Mouse (Mus musculus): Measurements from ENCODE around the gene Usp43.

The Usp43 gene

GRCm38 (mm10) chr11:67921827-67922754 is at the start of gene Usp43:
Usp43 (minus strand) TSS chr11:67922153.
- DNase-seq (ENCODE audit: low spot score in 2 of 2): peak in 1 of 2 experiments; percentile 10

DNA sequence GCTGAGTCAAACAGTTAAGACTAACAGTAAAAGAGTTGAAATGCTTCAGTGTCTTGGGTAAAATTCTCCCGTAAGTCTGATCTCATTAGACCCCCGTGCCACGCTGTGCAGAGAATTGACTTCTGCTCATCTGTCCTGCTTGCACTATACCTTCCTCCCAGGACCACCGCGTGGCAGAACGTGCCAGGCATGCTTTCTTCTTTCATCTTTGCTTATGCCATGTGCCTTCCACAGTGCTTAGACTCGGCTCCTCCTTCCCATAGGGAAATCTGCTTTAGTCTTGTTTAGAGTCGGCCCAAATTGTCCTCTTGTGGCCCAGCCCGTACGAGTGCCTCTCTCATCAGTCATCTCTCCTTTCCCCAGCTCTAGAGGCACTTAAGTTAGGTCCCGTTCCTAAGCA is 45.9 kb upstream of the Usp43 start:
- DNase-seq (ENCODE audit: low spot score in 2 of 2): no peak

DNA sequence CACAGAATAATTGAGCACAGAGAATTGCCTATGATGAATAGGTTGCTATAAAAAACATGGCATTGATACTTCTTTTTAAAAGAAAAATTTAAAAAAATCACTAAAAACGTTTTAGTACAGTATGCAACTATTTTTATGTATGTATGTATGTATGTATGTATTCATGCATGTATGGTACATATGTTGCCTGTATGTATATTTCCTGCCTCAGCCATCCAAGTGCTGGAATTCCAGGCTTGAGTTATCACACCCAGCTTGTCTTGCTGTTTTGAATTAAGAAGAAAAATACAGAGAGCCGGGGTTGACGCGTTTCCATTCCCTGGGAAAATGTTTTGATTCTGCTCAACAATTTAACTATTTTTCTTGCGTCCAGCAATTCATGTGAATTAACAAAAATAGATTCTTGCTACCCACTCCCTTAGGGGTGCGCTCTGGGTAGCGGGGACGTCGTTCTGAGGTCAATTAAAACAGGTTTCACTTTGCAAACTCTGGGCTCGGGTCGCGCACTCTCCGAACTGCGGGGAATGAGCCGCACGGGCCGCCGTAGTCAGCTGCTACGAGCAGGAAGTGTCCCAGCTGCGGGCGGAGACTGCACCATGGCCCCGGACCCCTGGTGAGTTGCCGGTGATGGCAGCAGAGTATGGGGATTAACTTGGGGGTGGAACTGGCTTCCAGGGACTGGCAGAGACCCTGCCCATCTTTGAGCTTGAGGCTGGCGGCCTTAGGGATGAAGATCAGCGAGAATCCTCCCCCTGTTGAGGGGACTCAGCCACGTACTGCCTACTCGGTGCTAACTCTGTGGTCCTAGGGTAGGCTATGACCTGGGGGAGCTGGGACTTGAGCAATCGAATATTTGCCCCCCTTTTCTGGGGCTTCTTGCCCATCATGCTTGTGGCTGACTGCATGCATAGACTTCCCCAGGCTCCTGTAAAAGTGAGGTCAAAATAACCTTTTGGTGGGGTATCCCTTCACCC is 44.2 kb upstream of the Usp43 start, which contains the start of gene Stx8:
TSS of gene Stx8 (plus strand) at position 289 of the 974 bp plus-strand sequence.
- peak; percentile 81 to 91 for DNase-seq (ENCODE audit: low spot score in 2 of 2)

- peak; percentile 70 to 79 for DNase-seq (ENCODE audit: low spot score in 2 of 2)
Measured at GRCm38 (mm10) chr11:67965242-67965883, 43.4 kb upstream of the Usp43 start, which contains the start of gene Cfap52. Cfap52 (minus strand) TSS chr11:67965651.

DNA sequence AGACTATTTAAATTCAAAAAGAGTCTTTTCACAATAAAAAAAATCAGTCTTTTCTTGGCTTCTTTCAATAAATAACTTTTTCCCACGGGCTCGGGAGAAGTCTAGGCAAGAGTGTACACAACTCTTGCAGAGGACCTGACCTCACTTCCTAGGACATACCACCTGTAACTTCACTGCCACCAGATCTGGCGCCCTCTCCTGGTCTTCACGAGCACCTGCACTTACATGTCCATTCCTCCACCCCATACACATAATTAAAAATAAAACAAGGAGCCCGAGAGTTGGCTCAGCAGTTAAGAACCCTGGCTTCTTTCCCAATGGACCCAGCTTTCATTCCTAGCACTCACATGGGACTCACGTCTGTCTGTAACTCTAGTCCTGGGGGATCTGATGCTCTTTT is 42.2 kb upstream of the Usp43 start:
- DNase-seq (ENCODE audit: low spot score in 2 of 2): no peak

DNA sequence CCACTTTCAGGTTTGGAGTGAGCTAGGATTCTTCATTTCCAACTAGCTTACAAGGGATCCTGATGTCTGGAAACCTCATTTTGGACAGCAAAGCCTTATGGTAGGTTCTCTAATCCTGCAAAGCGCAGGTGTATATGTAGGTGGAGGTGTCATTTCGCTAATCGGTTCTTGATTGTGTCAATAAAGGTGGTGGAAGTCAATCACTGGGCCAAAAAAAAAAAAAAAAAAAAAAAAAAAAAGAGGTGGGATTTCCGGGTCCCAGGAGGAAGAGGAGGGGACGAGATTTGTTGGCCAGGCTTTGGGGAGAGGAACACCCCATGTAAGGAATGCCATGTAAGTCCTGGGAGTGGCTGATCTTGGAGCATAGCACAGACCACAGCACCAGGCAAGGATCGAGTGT is 32.5 kb upstream of the Usp43 start:
- DNase-seq (ENCODE audit: low spot score in 2 of 2): no peak

- DNase-seq (ENCODE audit: low spot score in 2 of 2): no peak
Measured at GRCm38 (mm10) chr11:67953604-67954003, 31.7 kb upstream of the Usp43 start.

DNA sequence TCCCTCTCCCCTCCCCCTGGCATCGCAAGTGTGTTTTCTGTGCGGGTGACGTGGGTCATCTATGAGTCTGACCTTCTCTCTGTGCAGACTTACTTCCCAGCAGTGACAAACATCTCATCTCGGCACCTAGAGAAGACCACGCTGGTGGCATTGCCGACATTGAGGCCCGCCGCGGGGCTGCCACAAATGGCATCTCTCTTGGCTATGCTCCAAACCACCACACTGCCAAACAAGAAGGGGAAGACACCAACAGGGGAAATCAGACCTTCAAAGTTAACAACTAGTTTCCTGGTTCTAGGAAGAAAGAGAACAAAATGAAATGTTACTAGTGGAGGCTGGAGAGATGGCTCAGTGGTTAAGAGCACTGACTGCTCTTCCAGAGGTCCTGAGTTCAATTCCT is 27.5 kb upstream of the Usp43 start:
- DNase-seq (ENCODE audit: low spot score in 2 of 2): no peak

DNA sequence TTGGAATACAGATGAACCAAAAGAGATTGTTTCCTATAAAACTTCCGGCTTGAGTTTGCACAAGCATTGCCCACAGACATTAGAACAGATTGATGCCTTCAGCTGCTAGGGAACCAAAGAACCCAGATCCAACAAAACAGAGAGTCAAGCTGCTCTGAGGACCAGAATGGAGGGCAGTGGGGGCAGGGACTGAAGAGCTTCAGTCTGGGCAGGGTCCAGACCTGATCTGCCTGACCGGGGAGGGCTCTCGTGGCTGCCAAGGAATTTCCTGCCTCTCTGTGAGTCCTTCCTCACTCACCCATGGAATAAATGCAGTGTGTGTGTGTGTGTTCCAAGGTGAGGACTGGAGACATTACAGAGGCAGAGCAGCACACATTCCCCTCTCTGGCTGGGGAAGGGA is 26.3 kb upstream of the Usp43 start:
- DNase-seq (ENCODE audit: low spot score in 2 of 2): no peak

DNA sequence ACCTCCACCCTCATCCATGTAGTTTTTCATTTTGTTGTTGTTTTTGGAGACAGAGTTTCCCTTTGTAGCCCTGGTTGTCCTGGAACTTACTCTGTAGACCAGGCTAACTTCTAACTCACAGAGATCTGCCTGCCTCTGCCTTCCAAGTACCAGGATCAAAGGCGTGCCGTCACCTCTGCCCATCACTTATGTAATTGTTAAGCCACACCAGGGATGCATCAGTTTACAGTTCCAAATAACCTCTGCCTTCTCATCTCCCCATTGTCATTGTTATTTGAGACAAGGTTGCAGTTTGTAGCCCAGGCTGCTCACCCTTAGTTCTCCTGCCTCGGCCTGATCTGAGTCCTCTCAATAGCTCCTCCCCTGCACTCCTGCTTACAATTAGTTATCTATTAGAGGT is 10.2 kb upstream of the Usp43 start:
- no peak for DNase-seq (ENCODE audit: low spot score in 2 of 2)

- DNase-seq (ENCODE audit: low spot score in 2 of 2): no peak
Measured at GRCm38 (mm10) chr11:67926348-67927055, 4.5 kb upstream of the Usp43 start.

DNA sequence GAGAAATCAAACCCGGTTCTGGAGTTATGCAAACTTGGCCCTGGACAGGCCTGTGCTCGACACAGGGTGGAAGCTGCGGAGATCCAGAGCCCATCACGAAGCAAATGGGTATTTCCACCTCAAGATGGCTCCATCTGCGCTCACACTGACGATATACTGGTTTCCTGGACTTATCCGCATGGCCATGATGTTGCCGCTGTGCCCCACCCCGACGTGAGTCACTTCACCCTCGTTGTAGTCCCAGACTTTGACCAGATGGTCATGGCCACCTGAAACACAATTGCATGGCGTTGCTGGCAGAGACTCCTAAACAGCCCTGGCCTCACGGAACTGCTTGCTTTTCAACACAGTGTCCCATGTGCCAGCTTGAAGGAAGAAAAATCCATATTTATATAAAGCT is 3.0 kb upstream of the Usp43 start:
- peak; percentile 11 to 17 for DNase-seq (ENCODE audit: low spot score in 2 of 2)

- DNase-seq (ENCODE audit: low spot score in 2 of 2): no peak
Measured at GRCm38 (mm10) chr11:67923720-67924119, 1.8 kb upstream of the Usp43 start.

- peak; percentile 40 to 57 for DNase-seq (ENCODE audit: low spot score in 2 of 2)
Measured at GRCm38 (mm10) chr11:67922755-67923125, 787 bp upstream of the Usp43 start.

DNA sequence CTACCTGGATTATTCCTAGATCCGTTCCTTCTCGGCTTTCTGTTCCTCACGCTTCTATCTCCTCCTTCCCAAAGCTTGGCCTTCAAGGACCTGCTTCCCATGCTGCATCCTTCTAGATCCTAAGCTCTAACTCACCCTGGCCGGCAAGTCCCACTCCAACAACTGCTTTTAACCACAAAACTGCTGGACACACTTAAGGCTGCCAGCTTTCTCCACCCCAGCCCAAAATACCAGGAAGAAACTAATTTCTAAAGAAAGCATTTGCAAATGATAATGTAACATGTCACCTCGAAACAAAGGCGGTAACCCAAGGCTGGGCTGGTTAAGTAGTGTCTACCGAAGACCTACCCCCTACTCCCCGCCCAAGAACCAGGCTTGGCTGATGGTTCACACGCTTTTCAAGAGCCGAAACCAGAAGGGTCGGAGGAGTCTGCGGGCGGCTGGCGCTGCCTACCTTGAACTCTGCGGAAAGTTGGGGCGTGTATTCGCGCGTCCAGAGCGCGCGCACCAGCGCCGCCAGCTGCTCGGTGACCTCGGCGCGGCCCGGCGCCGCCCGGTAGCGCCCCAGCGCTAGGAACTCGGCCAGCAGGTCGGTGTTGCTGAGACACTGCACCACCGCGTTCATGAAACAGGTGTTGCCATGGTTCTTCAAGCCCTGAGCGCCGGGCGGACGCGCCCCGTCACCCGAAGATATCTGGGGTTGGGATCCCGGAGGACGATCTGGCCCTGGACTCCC is 694 bp downstream of the Usp43 start:
- DNase-seq (ENCODE audit: low spot score in 2 of 2): peak in 1 of 2 experiments; percentile 16

GRCm38 (mm10) chr11:67920226-67920960 is 1.6 kb downstream of the Usp43 start:
- no peak for DNase-seq (ENCODE audit: low spot score in 2 of 2)

DNA sequence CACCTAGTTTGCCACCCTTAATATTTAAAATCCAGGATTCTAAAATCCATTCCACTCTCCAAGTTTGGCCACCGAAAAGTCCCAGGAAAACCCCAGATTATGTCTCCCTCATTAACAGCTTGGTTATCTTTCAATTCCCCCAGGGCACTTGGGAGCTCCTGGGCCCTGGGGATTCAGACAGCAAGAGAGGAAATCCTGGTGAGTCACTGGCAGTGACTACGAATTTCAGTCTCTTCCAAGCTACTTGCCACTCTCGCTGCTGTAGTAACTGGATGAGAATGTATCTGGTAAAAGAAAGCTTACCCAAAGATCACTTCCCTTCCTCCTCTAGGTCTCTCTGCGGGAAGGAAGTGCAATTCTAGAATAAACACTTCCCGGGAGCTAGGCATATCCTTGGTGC is 2.4 kb downstream of the Usp43 start:
- no peak for DNase-seq (ENCODE audit: low spot score in 2 of 2)

DNA sequence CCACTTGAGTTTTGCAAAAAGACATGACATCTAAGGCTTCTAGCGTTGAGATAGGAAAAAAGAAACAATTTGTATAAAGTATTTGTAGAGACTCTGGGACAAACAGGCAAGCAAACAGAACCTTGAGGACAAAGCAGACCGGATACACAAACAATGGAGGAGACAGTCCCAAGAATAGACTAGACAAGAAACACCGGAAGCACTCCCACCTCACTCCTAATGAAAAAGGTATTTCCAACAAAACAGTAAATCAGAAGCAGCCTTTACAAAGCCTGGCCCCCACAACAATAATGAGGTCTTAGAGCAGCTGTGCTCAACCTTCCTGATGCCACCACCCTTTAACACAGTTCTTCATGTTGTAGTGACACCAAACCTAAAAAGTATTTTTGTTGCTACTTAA is 4.8 kb downstream of the Usp43 start:
- DNase-seq (ENCODE audit: low spot score in 2 of 2): no peak

- no peak for DNase-seq (ENCODE audit: low spot score in 2 of 2)
Measured at GRCm38 (mm10) chr11:67911074-67911473, 10.9 kb downstream of the Usp43 start.

DNA sequence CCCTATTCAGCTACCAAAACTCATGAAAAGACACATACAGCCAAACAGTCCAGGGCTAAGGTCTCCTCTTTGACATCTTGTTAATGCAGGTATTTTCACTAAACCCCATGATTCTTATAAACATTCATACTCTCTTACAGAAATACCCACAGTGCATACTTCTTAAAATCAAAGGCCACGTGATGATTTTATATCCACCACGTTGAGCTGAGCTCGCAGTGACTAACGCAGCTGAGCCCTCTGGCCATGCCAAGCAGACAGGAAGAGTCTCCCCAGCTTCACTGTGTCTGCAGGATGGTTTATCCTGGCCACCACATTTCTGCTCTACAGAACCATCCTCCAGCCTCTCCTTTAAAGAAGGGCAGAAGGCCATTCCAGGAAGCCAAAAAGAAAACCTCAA is 18.2 kb downstream of the Usp43 start:
- no peak for DNase-seq (ENCODE audit: low spot score in 2 of 2)
